Mouse (Mus musculus) ES-E14 (cell line): ENCODE results near the gene Tead4. TPM values are rescaled to one million over a fixed set of nuclear protein-coding genes. Genes with fewer than 3 reads are reported as not detected.
A peak's percentile ranks its signal among the peaks of the same experiment; 100 is the strongest.
"Not testable (repeated sequence)": the region's sequence is repeated elsewhere in the genome, so short reads cannot be mapped to it uniquely, and the experiment has no call there.

ENCODE experiments used
- DNase-seq: peaks from one replicate; pipeline ENCODE4 v3.0.0-alpha.2; 2013; ENCODE audit warnings: low read depth, low spot score
- H3K27ac ChIP-seq: 2 replicates; pipeline ENCODE4 v1.5.1; 2012; ENCODE audit warnings: low read depth, mild to moderate bottlenecking, low read length, moderate library complexity, mixed read lengths; ENCODE audit not compliant: poor library complexity, insufficient read depth, severe bottlenecking
- H3K36me3 ChIP-seq: 2 replicates; pipeline ENCODE4 v1.6.1; 2012; ENCODE audit warnings: mild to moderate bottlenecking, low read length, moderate library complexity, mixed read lengths; ENCODE audit not compliant: control insufficient read depth, poor library complexity, insufficient read depth, severe bottlenecking
- H3K4me1 ChIP-seq, 2 experiments: fragments of 150-350 bp in 1 of 2; sonication (generic) in 1 of 2; 2 replicates each; pipeline ENCODE4 v1.6.1; 2012; ENCODE audit warnings: low read length in 2 of 2, mild to moderate bottlenecking in 1 of 2, mixed read lengths in 1 of 2; ENCODE audit not compliant: control insufficient read depth in 2 of 2, insufficient read depth in 2 of 2, poor library complexity in 1 of 2
- H3K4me3 ChIP-seq, 2 experiments: fragments of 150-350 bp in 1 of 2; sonication (generic) in 1 of 2; 2 replicates each; pipeline ENCODE4 v1.5.1; 2012; ENCODE audit warnings: low read length in 2 of 2, low read depth in 1 of 2, mild to moderate bottlenecking in 1 of 2, mixed read lengths in 1 of 2; ENCODE audit not compliant: insufficient read depth in 1 of 2, poor library complexity in 1 of 2, severe bottlenecking in 1 of 2
- H3K9ac ChIP-seq: 2 replicates; pipeline ENCODE4 v1.6.1; 2012; ENCODE audit warnings: low read depth, mild to moderate bottlenecking, low read length, mixed read lengths; ENCODE audit not compliant: poor library complexity, insufficient read depth, severe bottlenecking
- H3K9me3 ChIP-seq: fragments of 150-350 bp; sonication (generic); 2 replicates; pipeline ENCODE4 v1.6.1; 2012; ENCODE audit warnings: low read depth, mild to moderate bottlenecking, low read length; ENCODE audit not compliant: control insufficient read depth, insufficient read depth
- CHD2 ChIP-seq: IDR thresholded peaks from 2 replicates; pipeline ENCODE4 v1.6.1; 2014; ENCODE audit warnings: mild to moderate bottlenecking, low read depth, low read length, inconsistent platforms
- HCFC1 ChIP-seq: IDR thresholded peaks from 2 replicates; pipeline ENCODE4 v1.6.1; 2012; ENCODE audit warnings: low read length, inconsistent platforms, borderline replicate concordance; ENCODE audit not compliant: insufficient read depth
- MAFK ChIP-seq: IDR thresholded peaks from 2 replicates; pipeline ENCODE4 v1.6.1; 2014; ENCODE audit warnings: mild to moderate bottlenecking, low read depth, low read length, inconsistent platforms; ENCODE audit not compliant: insufficient read depth
- ZC3H11A ChIP-seq: IDR thresholded peaks from 2 replicates; pipeline ENCODE4 v1.6.1; 2012; ENCODE audit warnings: low read depth, mild to moderate bottlenecking, inconsistent platforms, low read length, borderline replicate concordance
- ZNF384 ChIP-seq: IDR thresholded peaks from 2 replicates; pipeline ENCODE4 v1.6.1; 2012; ENCODE audit warnings: low read depth, low read length, inconsistent platforms
- in situ Hi-C, 2 experiments: fragments of 600-800 bp; cut with MboI; formaldehyde crosslinking; loops; one replicate each; pipeline ENCODE4 v1.15.1; 2025; ENCODE audit warnings: low sequenced_read_pairs in 2 of 2, inconsistent platforms in 1 of 2; ENCODE audit not compliant: unreplicated experiment in 2 of 2
- total RNA-seq: library from RNA; depleted of rRNA; stranded (reverse); fragments of 300-350 nt; gene quantifications from 2 replicates; pipeline ENCODE4 v1.2.3, GENCODE M21; 2012

The Tead4 gene
- total RNA-seq, 1 experiment: 6.8 TPM

GRCm38 (mm10) chr6:128315597-128315996 lies 15.0 kb upstream of the Tead4 start:
- TF ChIP-seq ZNF384 (no peak), CHD2 (no peak), HCFC1 (no peak), MAFK (no peak)
- no peaks in the 10 kb centered on the region for H3K36me3 ChIP-seq
- DNase-seq: no peak
- in situ Hi-C loops: no loop called here
- no peak overlapping the region for H3K27ac ChIP-seq
- no peaks in the 10 kb centered on the region for H3K9me3 ChIP-seq
- H3K4me1 ChIP-seq: peaks cover 0 to 6% of the 10 kb centered on the region in 2 experiments; a peak in 1 of 4 replicates
- H3K9ac ChIP-seq: no peak overlapping the region
- no peak overlapping the region for H3K4me3 ChIP-seq

- Histone ChIP-seq H3K9ac (no peak overlapping the region), H3K9me3 (no peaks in the 10 kb centered on the region), H3K36me3 (no peaks in the 10 kb centered on the region), H3K4me3 (no peak overlapping the region), H3K27ac (no peak overlapping the region), H3K4me1 (peaks cover 0 to 6% of the 10 kb centered on the region in 2 experiments; a peak in 1 of 4 replicates)
- TF ChIP-seq ZC3H11A: no peak
- TF ChIP-seq HCFC1: no peak
- TF ChIP-seq MAFK: no peak
- TF ChIP-seq CHD2: no peak
- no peak for TF ChIP-seq ZNF384
- in situ Hi-C loops: no loop called here
- DNase-seq: no peak
Observed at GRCm38 (mm10) chr6:128314796-128315195, 14.2 kb upstream of the Tead4 start.

- in situ Hi-C loops: no loop called here
- Histone ChIP-seq H3K4me1 (no peaks in the 10 kb centered on the region), H3K9ac (no peak overlapping the region), H3K36me3 (no peaks in the 10 kb centered on the region), H3K27ac (no peak overlapping the region), H3K9me3 (no peaks in the 10 kb centered on the region), H3K4me3 (no peak overlapping the region)
- no peak for TF ChIP-seq CHD2
- TF ChIP-seq ZC3H11A: peak; percentile 82
- DNase-seq: peak; percentile 85
Observed at GRCm38 (mm10) chr6:128308311-128308710, 7.7 kb upstream of the Tead4 start.

- DNase-seq: no peak
- H3K9ac ChIP-seq: no peak overlapping the region
- no peak overlapping the region for H3K27ac ChIP-seq
- no peaks in the 10 kb centered on the region for H3K9me3 ChIP-seq
- H3K36me3 ChIP-seq: no peaks in the 10 kb centered on the region
- H3K4me1 ChIP-seq: no peaks in the 10 kb centered on the region
- H3K4me3 ChIP-seq: no peak overlapping the region
- TF ChIP-seq HCFC1: no peak
- TF ChIP-seq ZNF384: no peak
- TF ChIP-seq CHD2: no peak
- TF ChIP-seq MAFK: no peak
- in situ Hi-C loops: loop anchor here in 1 of 2 experiments (5.0 kb wide), 1 partner anchor 78 kb away; no protein-coding TSS in a partner anchor
Observed at GRCm38 (mm10) chr6:128304801-128305200, 4.2 kb upstream of the Tead4 start.

GRCm38 (mm10) chr6:128302640-128303039 lies 2.0 kb upstream of the Tead4 start:
- not testable (repeated sequence) for H3K9me3 ChIP-seq, H3K27ac ChIP-seq, H3K4me3 ChIP-seq, H3K36me3 ChIP-seq, DNase-seq, H3K4me1 ChIP-seq, H3K9ac ChIP-seq
- in situ Hi-C loops: loop anchor here in 1 of 2 experiments (5.0 kb wide), 1 partner anchor 75 kb away; no protein-coding TSS in a partner anchor
